Comparison of ENCODE assay signal across 25 mouse cellular contexts in the genomic region with DNA sequence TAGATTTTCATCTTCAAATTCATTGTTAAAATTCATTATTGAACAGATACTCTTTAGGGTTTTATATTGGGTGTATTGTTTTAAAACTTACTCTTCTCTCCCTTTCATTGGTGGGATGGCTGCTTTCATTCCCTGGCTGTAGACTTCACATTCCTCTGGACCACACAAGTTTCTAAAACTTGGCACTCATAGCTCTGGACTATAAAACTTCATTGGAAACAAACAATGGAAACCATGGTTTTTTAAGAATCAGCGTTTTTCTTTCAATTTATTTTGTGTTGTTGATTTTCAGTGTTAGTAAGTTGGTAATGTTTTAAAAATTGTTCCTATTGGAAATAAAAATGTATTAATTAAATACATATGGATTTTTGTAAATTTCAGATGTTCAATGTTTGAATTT.
"Had no signal": no experiment of that assay in that cellular context is flagged by ENCODE, and none has a peak within 500 bp of the region (broad histone marks: within the 10 kb centered on the region; RNA-seq: fewer than 3 reads in every experiment).

No protein-coding gene starts in this region.

- ATAC-seq: hindbrain, embryonic 16.5 days; inflammation-experienced regulatory T-cells, adult 6 months; intestine, embryonic 15.5 days; intestine, postnatal 0 days had no signal

- H3K4me2 ChIP-seq: heart, embryonic 12.5 days; hindbrain, embryonic 12.5 days; hindbrain, embryonic 14.5 days; intestine, embryonic 15.5 days; limb, embryonic 13.5 days; liver, embryonic 11.5 days; liver, embryonic 13.5 days had no signal

- H3K36me3 ChIP-seq: heart, embryonic 10.5 days; heart, embryonic 12.5 days; hindbrain, embryonic 10.5 days; hindbrain, embryonic 12.5 days; intestine, embryonic 15.5 days; limb, embryonic 13.5 days; liver, embryonic 13.5 days had no signal

- H3K27ac ChIP-seq: gastrocnemius, adult 2 months; heart, embryonic 10.5 days; hindbrain, embryonic 10.5 days; hindbrain, embryonic 12.5 days; hindbrain, embryonic 14.5 days; intestine, embryonic 15.5 days; layer of hippocampus, adult 2 months; left cerebral cortex, adult 2 months; limb, embryonic 13.5 days; liver, embryonic 13.5 days had no signal

- DNase-seq: gastrocnemius, adult 2 months; gastrocnemius, postnatal 10 days; gastrocnemius, postnatal 25 days; heart, adult 18-20 months; heart, postnatal 10 days; heart, postnatal 4 days; kidney, adult 18-20 months; kidney, adult 8-10 months; kidney, postnatal 14 days; kidney, postnatal 4 days; liver; liver, embryonic 13.5 days had no signal

- H3K4me1 ChIP-seq: heart, embryonic 10.5 days; heart, embryonic 12.5 days; hindbrain, embryonic 10.5 days; hindbrain, embryonic 12.5 days; intestine, embryonic 15.5 days; limb, embryonic 13.5 days; liver, embryonic 13.5 days had no signal

- H3K9ac ChIP-seq: heart, embryonic 12.5 days; hindbrain, embryonic 12.5 days; hindbrain, embryonic 14.5 days; intestine, embryonic 15.5 days; limb, embryonic 13.5 days; liver, embryonic 13.5 days had no signal

- H3K9me3 ChIP-seq: heart, embryonic 10.5 days; hindbrain, embryonic 10.5 days; hindbrain, embryonic 12.5 days; intestine, embryonic 15.5 days; limb, embryonic 13.5 days; liver, embryonic 13.5 days had no signal

- H3K27me3 ChIP-seq: heart, embryonic 12.5 days; hindbrain, embryonic 12.5 days; intestine, embryonic 15.5 days; limb, embryonic 13.5 days; liver, embryonic 13.5 days had no signal

- H3K4me3 ChIP-seq: gastrocnemius, adult 2 months; heart, embryonic 10.5 days; heart, embryonic 12.5 days; hindbrain, embryonic 10.5 days; hindbrain, embryonic 12.5 days; intestine, embryonic 15.5 days; layer of hippocampus, adult 2 months; left cerebral cortex, adult 2 months; limb, embryonic 13.5 days; liver, embryonic 13.5 days had no signal
